Mouse (Mus musculus) fibroblast of lung, adult 2 months (primary cell): ENCODE results near the gene Tsc22d2.
A peak's percentile ranks its signal among the peaks of the same experiment; 100 is the strongest.

Experiments
- DNase-seq: peaks from one replicate; pipeline ENCODE4 v3.0.0-alpha.2; 2011; ENCODE audit warnings: low read depth

The Tsc22d2 gene

DNA sequence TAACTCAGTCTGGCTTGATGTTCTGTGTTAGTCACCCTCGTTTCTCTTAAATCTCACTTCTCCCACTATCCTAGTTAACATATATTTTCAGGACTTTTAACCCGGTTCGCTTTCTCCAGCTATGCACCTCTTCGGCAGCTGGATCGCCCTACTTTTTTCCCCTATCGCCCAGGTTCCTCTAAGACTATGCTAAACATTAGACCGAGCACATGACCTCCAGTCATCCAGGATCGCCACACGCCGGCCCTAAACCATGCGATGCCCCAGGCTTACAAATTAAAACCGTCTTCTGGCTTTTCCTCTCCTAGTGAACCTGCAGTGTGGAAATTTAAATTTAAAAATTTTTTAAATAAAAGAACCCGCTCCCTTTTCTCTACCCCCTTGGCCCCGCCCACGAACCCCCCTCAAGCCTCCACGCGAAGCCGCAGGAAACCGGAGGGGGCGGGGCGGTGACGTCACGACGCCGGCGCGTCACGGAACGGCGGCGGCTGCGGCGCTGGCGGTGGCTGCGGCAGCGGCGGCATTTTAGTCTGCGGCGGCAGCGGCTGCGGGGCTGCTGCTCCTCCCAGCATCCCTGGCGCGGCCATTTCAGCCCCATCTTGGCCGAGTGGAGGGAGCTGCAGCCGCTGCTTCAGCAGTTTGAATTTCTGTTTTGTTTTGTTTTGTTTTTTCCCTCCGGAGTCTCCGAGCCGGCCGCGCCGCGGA, at the start of gene Tsc22d2:
TSS of gene Tsc22d2 (plus strand) at position 482 of the 705 bp plus-strand sequence.
- DNase-seq: peak; percentile 66

DNA sequence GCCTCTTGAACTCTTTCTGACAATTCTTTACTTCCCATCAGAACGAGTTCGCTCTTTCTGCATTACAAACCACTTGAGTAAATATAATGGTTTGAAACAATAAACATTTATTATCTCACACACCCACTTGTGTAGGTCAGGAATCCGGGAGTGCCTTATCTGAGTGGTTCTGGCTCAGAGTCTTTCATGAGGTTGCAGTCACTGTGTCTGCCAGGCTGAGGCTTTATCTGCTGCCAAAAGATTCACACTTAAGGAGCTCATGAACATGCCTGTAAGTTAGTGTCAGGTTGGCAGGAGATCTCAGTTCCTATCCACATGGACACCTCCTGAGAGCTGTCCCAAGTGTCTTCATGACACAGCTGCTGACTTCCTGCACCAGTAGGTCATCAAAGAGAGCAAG, 47.8 kb upstream of the Tsc22d2 start:
- no peak for DNase-seq

DNA sequence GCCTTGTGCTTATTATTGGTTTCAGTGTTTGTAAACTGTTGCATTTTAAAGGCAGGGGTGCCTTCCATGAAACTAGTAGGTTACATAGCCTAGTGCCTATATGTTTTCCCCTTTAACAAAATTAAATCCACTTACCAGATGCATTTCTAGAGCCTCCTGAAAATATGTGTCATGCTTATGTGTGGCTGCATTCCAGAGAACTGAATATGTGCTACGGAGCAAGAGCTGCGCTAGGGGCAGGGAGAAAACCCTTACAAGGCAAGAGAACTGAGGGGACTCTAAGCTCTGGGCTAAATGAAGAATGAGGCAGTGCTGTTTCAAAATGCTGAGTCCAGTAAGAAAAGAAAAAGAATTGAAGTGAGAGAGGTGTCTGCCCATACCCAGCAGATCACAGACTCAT, 43.7 kb upstream of the Tsc22d2 start:
- DNase-seq: no peak

DNA sequence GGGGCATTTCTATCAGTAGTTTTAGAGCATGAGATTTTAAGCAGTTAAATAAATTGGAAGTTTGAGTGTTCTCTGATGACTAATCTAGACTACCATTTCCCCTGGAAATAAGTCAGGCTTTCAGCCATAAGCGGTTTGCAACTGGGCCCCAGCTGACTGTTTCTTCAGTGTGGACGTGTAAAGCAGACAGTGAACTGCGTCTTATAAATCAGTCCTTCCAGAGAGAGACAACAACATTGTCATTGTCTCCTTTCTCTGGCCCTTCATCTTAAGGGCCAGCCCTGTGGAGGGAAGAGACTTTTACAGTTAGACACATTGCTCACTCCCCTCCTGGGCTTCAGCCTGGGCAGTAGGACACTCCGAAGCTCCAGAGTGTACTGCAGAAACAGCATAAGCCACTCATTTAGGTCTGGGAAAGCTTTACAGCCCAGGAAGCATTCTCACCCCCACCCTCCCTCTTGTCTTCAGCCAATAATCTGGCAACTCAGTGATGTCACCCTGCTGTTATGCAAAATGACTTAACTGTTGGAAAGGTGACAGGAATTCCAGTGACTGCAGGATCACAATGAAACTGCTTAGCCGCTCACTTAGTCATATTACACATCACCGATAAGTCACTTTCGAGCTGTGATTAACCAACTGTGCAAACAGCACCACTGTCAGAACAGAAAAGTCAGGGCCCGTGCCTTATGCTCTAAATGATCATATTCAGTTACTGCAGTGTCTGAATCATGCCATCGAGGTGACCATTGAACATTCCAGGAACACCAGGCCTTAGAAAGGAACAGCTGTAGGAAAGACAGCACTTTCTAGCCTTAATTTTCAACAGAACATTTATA, 42.2 kb upstream of the Tsc22d2 start:
- peak; percentile 82 for DNase-seq

DNA sequence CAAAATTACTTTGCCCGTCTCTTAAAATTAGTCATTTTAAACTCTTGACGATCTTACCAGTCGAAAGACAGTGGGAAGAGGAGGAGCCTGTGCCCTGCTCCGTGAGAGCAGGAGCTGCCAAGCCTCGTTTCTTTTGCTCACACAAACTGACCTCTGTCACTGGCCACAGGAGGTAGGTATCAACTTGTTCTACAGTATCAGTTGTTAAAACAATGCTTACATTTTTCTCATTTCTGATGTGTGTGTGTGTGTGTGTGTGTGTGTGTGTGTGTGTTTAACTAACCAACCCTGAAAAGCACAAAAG, 41.7 kb upstream of the Tsc22d2 start:
- DNase-seq: no peak

DNA sequence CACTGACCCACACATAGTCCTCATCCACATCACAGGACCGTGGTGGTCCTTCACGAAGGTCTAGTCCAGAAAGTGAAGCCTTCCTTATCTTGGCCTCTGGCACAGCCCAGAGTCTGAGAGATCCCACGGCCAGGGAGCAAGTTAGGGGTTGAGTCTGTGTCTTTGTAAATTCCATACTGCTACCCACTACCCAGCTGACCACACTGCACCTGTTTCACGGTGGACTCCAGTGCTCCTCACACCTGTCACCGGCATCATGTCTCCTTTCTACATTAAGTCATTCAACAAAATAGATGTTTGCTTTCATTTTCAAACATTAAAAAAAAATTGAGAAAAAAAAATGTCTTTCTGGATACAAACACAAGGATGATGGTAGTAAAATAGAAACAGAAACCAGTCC, 40.2 kb upstream of the Tsc22d2 start:
- DNase-seq: no peak

DNA sequence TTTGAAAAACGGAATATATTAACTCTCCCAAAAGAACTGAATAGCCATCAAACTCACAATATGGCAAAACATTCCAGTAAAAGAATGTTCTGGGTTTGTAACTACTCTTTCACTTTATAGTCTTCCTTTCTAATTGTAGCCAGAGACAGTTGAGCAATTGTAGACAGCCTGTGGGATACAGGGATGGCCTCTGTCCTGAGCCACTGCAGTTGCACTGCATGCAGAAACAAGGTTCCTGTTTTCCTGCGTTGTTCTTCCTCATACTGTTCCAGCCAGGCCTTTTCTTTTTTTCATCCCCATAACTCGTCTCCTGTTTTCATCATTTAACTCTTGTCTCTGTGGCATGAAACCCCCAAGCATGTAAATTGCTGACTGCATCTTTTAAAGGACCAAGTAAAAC, 37.8 kb upstream of the Tsc22d2 start:
- no peak for DNase-seq

DNA sequence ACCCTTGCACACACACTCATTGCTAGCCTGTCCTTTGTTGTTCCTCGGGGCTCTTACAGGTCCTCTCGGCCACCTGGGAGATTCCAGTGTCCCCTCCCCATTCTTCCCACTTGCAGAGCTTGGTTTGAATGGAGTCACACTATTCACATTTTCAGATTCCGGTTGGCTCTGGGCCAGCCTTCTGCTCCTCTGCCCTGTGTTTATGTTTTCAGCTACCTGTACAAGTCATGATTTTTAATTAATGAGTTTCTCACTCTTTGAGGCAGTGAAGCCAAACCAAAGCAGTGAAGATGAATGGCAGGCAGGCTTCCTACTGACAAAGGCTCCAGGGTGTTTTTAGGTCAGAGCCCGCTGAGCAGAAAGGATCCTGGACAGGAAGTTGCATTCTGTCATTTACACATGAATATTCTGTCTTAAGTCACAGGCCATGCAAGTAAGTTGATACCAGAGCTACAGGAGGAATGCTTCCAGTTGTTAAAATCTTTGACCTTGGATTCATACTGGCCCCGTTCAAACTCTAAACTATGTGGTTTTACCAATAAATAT, 36.9 kb upstream of the Tsc22d2 start:
- DNase-seq: no peak

DNA sequence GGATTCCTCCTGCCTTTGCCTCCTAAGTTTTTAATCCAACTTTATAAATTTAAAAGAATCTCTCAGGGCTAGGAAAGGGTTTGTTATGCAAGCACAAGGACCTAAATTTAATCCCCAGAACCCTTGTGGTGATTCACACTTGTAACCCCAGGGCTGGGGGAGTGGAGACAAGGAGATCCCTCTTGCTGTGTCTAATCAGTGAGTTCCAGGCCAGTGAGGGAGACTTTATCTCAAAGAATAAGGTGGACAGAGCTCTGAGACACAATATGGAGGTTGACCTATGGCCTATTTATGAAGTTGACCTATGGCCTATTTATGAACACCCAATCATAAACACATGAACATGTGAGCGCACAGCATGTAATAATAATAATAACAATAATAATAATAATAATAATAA, 31.8 kb upstream of the Tsc22d2 start:
- DNase-seq: no peak

DNA sequence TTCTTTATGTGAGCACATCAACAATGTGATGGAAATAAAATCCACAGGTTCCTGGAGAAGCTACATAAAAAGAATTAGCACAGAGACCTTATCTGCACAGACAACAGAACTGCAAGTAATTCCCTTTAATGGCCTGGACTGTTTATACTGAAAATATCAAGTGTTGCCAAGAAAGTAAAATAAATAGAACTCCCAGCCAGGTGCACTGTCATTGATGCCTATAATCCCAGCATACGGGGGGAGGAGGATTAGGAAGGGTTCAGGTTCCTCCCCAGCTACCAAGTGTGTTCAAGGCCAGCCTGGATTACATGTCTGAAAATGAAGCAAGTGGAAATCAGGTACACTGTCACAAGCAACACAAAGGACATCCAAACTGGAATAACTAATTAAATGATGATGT, 29.5 kb upstream of the Tsc22d2 start:
- DNase-seq: no peak

DNA sequence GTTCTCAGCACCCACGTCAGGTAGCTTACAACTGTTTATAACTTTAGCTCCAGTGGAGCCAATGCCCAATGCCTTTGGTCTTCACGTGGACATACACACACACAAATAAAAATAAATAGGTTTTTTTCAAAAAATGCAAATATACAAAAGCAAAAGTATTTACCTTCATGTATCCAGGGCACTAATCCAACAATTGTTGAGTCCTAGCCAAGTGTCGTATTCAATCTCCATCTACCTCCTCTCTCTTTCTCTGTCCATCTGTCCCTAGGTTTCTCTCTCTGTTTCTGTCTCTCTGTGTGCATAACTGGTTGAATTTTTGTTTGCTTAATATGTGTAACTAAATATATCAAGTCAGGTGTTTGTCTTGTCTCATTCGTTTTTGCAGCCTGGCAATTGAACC, 25.8 kb upstream of the Tsc22d2 start:
- DNase-seq: no peak

DNA sequence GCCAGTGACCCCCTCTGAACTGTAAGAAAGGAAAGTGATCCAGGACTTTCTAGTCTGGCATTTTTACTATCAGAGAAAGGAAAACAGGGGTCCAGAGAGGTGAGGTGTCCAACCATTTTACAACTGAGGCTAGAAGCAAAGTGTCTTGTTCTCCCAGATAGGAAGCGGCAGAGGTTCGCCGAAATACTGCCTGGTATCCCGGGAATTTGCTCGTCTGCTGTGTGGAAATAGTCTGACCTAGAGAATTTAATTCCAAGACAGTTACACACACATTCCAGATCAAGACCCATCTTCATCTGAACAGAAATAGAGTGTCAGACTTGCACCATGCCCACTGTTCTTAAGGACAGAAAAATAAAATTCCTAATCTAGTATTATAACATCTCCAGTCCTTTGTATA, 16.0 kb upstream of the Tsc22d2 start:
- DNase-seq: no peak

DNA sequence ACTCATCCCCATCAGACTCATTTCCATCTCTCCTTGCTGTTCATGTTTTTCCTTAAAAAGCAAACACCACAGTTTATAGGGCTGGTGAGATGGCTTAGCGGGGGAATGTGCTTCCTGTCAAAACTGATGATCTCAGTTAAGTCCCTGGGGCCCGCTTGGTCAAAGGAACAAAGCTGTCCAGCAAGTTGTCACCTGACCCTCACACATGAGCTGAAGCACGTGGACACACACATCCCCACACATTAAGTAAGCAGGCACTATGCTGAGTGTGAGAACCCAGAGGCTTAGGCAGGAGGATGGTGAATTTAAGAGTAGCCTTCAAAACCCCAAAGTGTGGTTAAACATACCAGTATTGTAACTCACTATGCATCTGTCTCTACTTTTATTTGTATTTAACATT, 14.6 kb upstream of the Tsc22d2 start:
- DNase-seq: no peak

DNA sequence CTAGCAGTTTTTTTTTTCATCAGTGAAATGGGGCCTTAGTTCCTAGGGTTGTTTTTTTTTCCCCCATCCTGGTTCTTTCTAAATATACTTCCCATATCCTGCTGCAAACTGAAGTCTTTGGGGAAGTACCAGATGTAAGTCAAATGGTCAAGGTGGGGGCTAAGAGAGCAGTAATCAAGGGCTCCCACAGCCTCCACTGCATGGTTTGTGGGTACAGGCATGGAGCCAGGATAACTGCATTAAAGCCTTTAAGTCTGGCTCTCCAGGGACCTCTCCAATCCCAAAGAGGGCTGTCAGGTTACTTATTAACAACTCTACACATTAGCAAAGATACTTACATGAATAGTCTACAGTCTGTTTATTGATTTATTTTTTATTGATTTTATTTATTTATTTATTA, 2.8 kb upstream of the Tsc22d2 start:
- no peak for DNase-seq

DNA sequence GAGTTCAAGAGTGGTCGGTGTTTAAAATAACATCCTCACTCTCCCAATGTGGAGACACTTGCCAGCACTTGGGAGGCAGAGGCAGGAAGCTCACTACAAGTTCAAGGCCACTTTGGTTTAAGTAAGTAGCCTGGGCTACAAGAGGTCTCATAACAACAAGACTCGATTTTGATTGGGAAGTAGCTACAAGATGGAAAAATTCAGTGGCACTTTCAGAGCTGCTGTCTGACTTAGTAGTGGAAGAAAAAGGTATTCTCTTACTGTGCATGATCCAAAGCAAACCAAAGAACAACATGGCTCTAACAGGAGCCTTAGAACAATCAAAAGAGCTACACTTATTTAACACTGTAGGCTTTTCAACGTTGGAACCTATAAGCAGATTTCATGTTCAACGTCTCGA, 844 bp upstream of the Tsc22d2 start:
- DNase-seq: no peak

DNA sequence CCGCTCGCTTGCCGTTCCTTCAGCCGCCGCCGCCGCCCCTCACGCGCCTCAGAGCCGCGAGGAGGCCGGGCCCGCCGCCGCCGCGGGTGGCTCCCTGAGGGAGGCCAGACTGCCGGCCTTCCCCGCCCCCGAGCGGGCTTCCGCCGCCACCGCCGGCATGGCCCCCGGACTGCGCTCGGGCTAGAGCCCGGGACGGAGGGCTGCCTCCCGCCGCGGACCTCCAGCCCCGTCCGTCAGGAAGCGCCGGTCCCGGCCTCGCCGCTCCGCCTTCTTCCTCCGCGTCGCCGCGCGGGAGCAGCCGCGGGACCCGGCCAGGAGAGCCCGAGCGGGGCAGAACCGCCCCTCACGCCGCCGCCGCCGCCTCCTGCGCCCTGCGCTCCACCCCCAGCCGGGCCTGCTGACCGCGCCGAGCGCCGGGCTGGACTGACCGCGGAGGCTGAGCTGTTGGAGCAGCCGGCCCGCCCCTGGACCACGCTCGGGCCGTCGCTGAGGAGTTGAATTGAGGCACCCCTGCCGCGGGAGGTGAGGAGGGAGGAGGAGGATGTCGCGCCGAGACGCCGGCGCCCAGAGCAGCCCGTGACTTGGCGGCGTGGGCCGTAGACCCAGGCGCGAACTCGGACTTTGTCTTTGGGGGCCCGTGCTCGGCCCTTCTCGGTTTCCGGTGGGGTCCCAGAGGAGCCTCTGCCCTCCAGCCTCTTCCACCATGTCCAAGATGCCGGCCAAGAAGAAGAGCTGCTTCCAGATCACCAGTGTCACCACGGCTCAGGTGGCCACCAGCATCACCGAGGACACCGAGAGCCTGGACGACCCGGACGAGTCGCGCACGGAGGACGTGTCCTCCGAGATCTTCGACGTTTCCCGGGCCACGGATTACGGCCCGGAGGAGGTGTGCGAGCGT, 720 bp downstream of the Tsc22d2 start:
- no peak for DNase-seq

DNA sequence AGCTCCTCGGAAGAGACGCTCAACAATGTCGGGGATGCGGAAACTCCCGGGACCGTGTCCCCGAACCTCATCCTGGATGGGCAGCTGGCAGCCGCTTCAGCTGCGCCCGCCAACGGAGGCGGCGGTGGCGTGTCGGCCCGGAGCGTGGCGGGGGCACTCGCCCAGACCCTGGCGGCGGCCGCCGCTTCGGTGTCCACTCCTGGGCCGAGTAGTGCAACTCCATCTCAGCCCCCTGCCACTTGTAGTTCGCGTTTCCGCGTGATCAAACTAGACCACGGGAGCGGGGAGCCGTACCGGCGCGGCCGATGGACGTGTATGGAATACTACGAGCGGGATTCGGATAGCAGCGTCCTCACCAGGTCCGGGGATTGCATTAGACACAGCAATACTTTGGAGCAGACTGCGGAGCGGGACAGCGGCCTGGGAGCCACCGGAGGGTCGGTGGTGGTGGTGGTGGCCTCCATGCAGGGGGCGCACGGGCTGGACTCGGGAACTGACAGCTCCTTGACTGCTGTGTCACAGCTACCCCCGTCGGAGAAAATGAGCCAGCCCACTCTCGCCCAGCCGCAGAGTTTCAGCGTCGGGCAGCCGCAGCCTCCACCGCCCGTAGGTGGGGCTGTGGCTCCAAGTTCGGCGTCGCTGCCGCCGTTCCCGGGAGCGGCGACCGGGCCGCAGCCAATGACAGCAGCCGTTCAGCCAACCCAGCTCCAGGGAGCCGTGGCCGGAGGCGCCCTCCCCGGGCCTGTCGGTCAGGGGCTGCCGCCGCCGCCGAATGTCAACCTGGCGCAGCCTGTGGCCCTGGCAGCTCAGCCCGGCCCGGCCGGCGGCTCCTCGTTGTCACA, 1.6 kb downstream of the Tsc22d2 start:
- no peak for DNase-seq

DNA sequence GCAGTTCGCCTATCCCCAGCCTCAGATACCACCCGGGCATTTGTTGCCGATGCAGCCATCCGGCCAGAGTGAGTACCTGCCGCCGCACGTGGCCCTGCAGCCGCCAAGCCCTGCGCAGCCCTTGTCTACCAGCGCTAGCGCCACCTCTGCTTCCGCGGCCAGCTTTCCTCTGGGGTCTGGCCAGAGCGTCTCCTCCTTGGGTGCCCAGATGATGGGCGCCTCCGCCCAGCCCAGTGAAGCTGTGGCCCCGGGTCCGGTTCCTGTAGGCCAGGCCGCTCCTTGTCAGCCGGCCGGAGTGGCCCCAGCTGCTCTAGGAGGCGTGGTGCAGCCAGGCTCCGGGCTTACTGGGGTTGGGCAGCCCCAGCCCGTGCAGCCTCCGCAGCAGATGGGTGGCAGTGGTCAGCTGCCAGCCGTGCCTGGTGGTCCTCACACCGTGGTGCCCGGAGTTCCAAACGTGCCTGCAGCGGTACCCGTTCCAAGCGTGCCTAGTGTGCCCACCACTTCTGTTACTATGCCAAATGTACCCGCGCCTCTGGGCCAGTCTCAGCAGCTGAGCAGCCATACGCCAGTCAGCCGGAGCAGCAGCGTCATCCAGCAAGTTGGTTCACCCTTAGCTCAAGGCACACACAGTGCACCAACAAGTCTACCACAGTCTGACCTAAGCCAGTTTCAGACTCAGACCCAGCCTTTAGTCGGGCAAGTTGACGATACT, 2.4 kb downstream of the Tsc22d2 start:
- DNase-seq: no peak

DNA sequence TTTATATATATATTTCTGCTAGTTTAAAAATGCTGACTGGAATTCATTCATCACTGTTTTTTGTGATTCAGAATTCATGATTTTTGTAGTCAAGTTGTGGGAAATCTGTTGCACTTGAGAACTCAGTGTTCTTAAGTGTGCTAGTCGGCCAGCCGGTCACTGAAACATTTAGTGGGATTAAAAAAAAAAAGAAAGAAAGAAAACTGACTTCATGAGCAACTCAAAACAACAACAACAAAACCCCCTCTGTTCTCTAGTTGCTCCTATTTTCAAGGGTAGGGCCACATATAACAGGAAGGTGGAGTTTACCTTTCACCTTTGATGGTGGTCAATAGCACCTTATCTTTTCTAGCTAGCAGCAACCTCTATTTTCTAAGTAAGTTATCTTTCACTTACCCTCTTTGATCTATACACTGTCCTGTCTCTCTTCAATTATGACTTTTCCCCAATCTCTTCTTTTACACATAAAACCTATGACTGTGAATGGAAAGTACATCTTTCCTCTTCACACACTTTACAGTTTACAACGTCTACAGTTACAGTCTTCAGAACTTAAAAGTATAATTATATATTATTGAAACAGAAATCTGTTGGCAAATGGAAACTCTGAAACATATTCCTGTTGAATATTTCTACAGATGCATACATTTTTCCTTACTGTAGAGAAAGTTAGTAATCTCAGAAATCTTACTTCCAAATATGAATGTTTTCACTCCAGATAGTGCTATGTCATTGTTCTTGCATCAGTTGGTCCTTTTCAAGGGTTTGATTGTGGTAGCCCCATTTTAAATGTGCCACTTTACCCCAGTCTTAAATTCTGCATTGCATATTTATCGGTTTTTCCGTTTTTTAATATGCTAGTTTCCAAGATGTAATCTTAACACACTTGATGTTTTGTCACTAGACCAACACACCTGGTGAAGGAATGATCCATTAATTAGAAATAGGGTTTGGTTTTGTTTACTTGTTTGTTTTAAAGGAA, 4.5 kb downstream of the Tsc22d2 start:
- no peak for DNase-seq

DNA sequence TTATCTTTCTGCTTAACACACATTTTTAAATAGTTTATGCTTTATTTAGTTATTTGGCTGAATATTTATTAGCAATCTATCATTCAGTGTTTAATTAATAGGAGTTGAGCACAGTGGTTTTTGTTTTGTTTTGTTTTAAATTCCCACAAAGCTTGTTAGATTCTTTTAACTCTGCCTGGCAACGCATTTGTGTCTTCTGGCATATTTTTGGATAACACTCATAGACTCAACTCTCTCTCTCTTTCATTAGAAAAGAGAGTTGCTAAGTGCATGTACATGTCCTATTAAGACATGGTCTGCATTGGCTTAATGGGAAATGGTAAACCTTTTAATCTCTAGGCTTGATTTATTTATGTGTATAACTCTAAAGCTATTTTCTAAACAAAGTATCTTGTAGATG, 14.3 kb downstream of the Tsc22d2 start:
- DNase-seq: no peak
